Mouse (Mus musculus) heart, postnatal 0 days (tissue): ENCODE data around the gene B230307C23Rik. TPM values are rescaled to one million over a fixed set of nuclear protein-coding genes. Genes with fewer than 3 reads are reported as not detected.

Experiments
- polyA plus RNA-seq: library from polyadenylated mRNA; unstranded; fragments of >200 nt; fragmentation: Nextera tagmentation; extraction: Ambion mirVana; gene quantifications from 2 replicates; pipeline ENCODE4 v1.2.1, GENCODE M21; 2015
- total RNA-seq: library from RNA; depleted of rRNA; stranded (reverse); fragments of >200 nt; gene quantifications from 2 replicates; pipeline ENCODE4 v1.2.3, GENCODE M21; 2014; ENCODE audit warnings: low replicate concordance; rRNA removed

Gene B230307C23Rik
- total and polyA plus RNA-seq, 2 experiments from 2014 or later = 4.2 to 13.2 TPM

Other genes starting within 250 kb of the B230307C23Rik start
- gene Ripk4, start 233.5 kb upstream of the B230307C23Rik start, total RNA-seq = 3.2 and 4.3 TPM in 2 replicates
- 1.1 and 1.3 TPM in 2 replicates for gene Ripk4, start 233.5 kb upstream of the B230307C23Rik start, polyA plus RNA-seq
- gene Prdm15, start 145.5 kb upstream of the B230307C23Rik start, total RNA-seq = 1.4 and 23.7 TPM in 2 replicates
- gene Prdm15, start 145.5 kb upstream of the B230307C23Rik start, polyA plus RNA-seq = 2.3 TPM in 2 replicates
- gene C2cd2, start 34.7 kb upstream of the B230307C23Rik start, total RNA-seq = 12.7 and 22.3 TPM in 2 replicates
- gene C2cd2, start 34.7 kb upstream of the B230307C23Rik start, polyA plus RNA-seq = 9.2 and 10.5 TPM in 2 replicates
- gene Zbtb21, start 34.7 kb upstream of the B230307C23Rik start, total RNA-seq = 17.3 and 36.1 TPM in 2 replicates
- gene Zbtb21, start 34.7 kb upstream of the B230307C23Rik start, polyA plus RNA-seq = 3.3 and 4.6 TPM in 2 replicates
- gene A630089N07Rik, start 85.1 kb downstream of the B230307C23Rik start, total RNA-seq = 0.43 and 2.0 TPM in 2 replicates
- 2.7 and 3.4 TPM in 2 replicates for gene A630089N07Rik, start 85.1 kb downstream of the B230307C23Rik start, polyA plus RNA-seq